Mouse (Mus musculus) liver, embryonic 14.5 days (tissue): ENCODE measurements around the gene Gm48552.

ENCODE experiments used
- CTCF ChIP-seq: IDR thresholded peaks from 2 replicates; pipeline ENCODE4 v1.5.1; 2016; ENCODE audit warnings: antibody characterized with exemption, low read depth, control low read depth
- EP300 ChIP-seq: IDR thresholded peaks from 2 replicates; pipeline ENCODE4 v1.6.1; 2016; ENCODE audit warnings: antibody characterized with exemption, low read depth

GRCm38 (mm10) chr10:81404082-81404481 is 15.3 kb downstream of the Gm48552 start:
- TF ChIP-seq CTCF (no peak), EP300 (no peak)
